Mouse (Mus musculus): ENCODE data around the gene Vwa7. TPM values are rescaled to one million over a fixed set of nuclear protein-coding genes. Genes with fewer than 3 reads are reported as not detected.
A peak's percentile ranks its signal among the peaks of the same experiment; 100 is the strongest.

Gene Vwa7
- polyA plus RNA-seq, 1 experiment from 2014 or later = 0.36 TPM

GRCm38 (mm10) chr17:35060737-35061297 lies 44.4 kb downstream of the Vwa7 start:
- ATAC-seq (ENCODE audit: low FRiP score) (no peak), DNase-seq (ENCODE audit: low spot score) (peak; percentile 31)
- peaks cover 3% of the 10 kb centered on the region; the same call in 1 of the 2 replicates for H3K4me1 ChIP-seq (replicated peaks; ENCODE audit: control insufficient read depth, insufficient read depth, low read length)
- peaks cover 8% of the 10 kb centered on the region; the same call in 1 of the 2 replicates for H3K36me3 ChIP-seq (ENCODE audit: control insufficient read depth, insufficient read depth, low read length)
- H3K27ac ChIP-seq (ENCODE audit: low read depth, low read length) = no peak overlapping the region
- WGBS = 56% methylated on average over 22 of the region's 22 CpGs
- peaks cover 6% of the 10 kb centered on the region for H3K27me3 ChIP-seq (ENCODE audit: control insufficient read depth, insufficient read depth, low read length)
- H3K4me3 ChIP-seq (ENCODE audit: low read depth, low read length) = peak overlapping the region; percentile 90
- peak overlapping the region; percentile 91 for H3K4me2 ChIP-seq (replicated peaks; ENCODE audit: low read depth, low read length)
- peak overlapping the region; percentile 96; the same call in 1 of the 2 replicates for H3K9ac ChIP-seq (ENCODE audit: low read depth, low read length)
- H3K9me3 ChIP-seq (ENCODE audit: control insufficient read depth, low read length) = no peaks in the 10 kb centered on the region

- Histone ChIP-seq H3K9me3 (ENCODE audit: control insufficient read depth, low read length) (no peaks in the 10 kb centered on the region), H3K4me3 (ENCODE audit: low read depth, low read length) (no peak overlapping the region), H3K27me3 (ENCODE audit: control insufficient read depth, insufficient read depth, low read length) (peaks cover 9% of the 10 kb centered on the region), H3K4me1 (replicated peaks; ENCODE audit: control insufficient read depth, insufficient read depth, low read length) (peaks cover 3% of the 10 kb centered on the region; the same call in 1 of the 2 replicates), H3K36me3 (ENCODE audit: control insufficient read depth, insufficient read depth, low read length) (peaks cover 8% of the 10 kb centered on the region; the same call in 1 of the 2 replicates), H3K27ac (ENCODE audit: low read depth, low read length) (no peak overlapping the region), H3K9ac (ENCODE audit: low read depth, low read length) (no peak overlapping the region), H3K4me2 (replicated peaks; ENCODE audit: low read depth, low read length) (no peak overlapping the region)
- no peak for DNase-seq (ENCODE audit: low spot score)
- WGBS = 86% methylated on average over 8 of the region's 8 CpGs
- no peak for ATAC-seq (ENCODE audit: low FRiP score)
Measured at GRCm38 (mm10) chr17:35061299-35061698, 44.9 kb downstream of the Vwa7 start.

DNA sequence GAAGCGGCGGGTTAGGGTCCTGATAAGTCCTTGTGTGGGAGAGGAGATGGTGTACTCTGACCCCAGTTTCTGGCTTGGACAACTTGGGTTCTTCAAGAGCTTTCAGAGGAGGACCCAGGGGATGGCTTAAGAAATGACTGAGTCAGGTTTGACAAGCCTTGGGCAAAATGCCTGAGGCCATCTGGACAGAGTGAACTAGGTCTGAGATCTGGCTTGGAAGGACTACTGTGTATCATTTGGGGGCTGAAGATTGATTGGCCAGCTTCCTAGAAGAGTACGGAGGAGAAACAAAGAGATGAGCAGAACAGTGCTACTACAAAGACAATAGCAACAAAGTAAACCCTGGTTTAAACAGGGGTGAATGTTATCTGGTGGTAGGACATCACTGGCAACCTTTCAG lies 47.1 kb downstream of the Vwa7 start:
- Histone ChIP-seq H3K9me3 (ENCODE audit: control insufficient read depth, low read length) (no peaks in the 10 kb centered on the region), H3K36me3 (ENCODE audit: control insufficient read depth, insufficient read depth, low read length) (peaks cover 8% of the 10 kb centered on the region; the same call in 1 of the 2 replicates), H3K4me2 (replicated peaks; ENCODE audit: low read depth, low read length) (no peak overlapping the region), H3K9ac (ENCODE audit: low read depth, low read length) (no peak overlapping the region), H3K4me3 (ENCODE audit: low read depth, low read length) (no peak overlapping the region), H3K27me3 (ENCODE audit: control insufficient read depth, insufficient read depth, low read length) (peaks cover 13% of the 10 kb centered on the region), H3K4me1 (replicated peaks; ENCODE audit: control insufficient read depth, insufficient read depth, low read length) (peaks cover 3% of the 10 kb centered on the region; the same call in 1 of the 2 replicates), H3K27ac (ENCODE audit: low read depth, low read length) (no peak overlapping the region)
- 91% methylated on average over 3 of the region's 3 CpGs for WGBS
- ATAC-seq (ENCODE audit: low FRiP score) (no peak), DNase-seq (ENCODE audit: low spot score) (no peak)

DNA sequence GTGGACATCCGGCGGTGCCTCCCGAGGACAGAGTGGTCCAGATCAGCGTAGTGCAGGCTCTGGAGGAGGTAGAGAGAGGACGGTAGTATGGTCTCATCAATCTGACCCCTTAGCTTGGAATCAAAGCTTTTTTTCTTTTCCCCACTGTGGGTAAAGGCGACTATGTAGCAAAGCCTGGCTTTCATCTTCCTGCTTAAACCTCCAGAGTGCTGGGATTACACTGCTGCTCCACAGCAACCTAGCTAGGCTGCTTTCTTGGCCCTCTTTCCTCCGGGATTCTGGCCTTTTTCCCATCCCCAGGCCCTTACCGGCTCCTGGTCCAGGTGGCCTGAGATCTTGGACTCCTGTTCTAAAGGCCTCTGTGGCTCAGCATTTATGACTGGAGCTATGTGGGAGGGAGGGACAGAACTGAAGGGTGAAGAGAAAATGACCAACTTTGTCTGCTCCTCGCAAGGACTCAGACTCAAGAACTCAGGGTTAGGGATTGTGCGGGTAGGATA lies 48.0 kb downstream of the Vwa7 start:
- Histone ChIP-seq H3K27me3 (ENCODE audit: control insufficient read depth, insufficient read depth, low read length) (peaks cover 13% of the 10 kb centered on the region), H3K36me3 (ENCODE audit: control insufficient read depth, insufficient read depth, low read length) (peaks cover 8% of the 10 kb centered on the region; the same call in 1 of the 2 replicates), H3K4me3 (ENCODE audit: low read depth, low read length) (no peak overlapping the region), H3K4me2 (replicated peaks; ENCODE audit: low read depth, low read length) (peak overlapping the region; percentile 54), H3K27ac (ENCODE audit: low read depth, low read length) (no peak overlapping the region), H3K9ac (ENCODE audit: low read depth, low read length) (no peak overlapping the region; the same call in 1 of the 2 replicates), H3K9me3 (ENCODE audit: control insufficient read depth, low read length) (no peaks in the 10 kb centered on the region), H3K4me1 (replicated peaks; ENCODE audit: control insufficient read depth, insufficient read depth, low read length) (peaks cover 3% of the 10 kb centered on the region; the same call in 1 of the 2 replicates)
- DNase-seq (ENCODE audit: low spot score) (peak; percentile 25), ATAC-seq (ENCODE audit: low FRiP score) (no peak)
- WGBS = 36% methylated on average over 10 of the region's 10 CpGs

GRCm38 (mm10) chr17:35064951-35065947 lies 48.9 kb downstream of the Vwa7 start, which contains the start of gene Ly6g6c:
Gene Ly6g6c (plus strand): TSS chr17:35065388.
- Histone ChIP-seq H3K27me3 (ENCODE audit: control insufficient read depth, insufficient read depth, low read length) (peaks cover 13% of the 10 kb centered on the region), H3K4me1 (replicated peaks; ENCODE audit: control insufficient read depth, insufficient read depth, low read length) (peaks cover 3% of the 10 kb centered on the region; the same call in 1 of the 2 replicates), H3K27ac (ENCODE audit: low read depth, low read length) (no peak within 1 kb of the TSS), H3K4me3 (ENCODE audit: low read depth, low read length) (peak within 1 kb of the TSS; percentile 29), H3K4me2 (replicated peaks; ENCODE audit: low read depth, low read length) (peak within 1 kb of the TSS; percentile 54), H3K9me3 (ENCODE audit: control insufficient read depth, low read length) (no peaks in the 10 kb centered on the region), H3K36me3 (ENCODE audit: control insufficient read depth, insufficient read depth, low read length) (peaks cover 8% of the 10 kb centered on the region; the same call in 1 of the 2 replicates), H3K9ac (ENCODE audit: low read depth, low read length) (peak within 1 kb of the TSS; percentile 24)
- WGBS = 1% methylated on average over 48 of the region's 48 CpGs
- ATAC-seq (ENCODE audit: low FRiP score) = 0 out of 2 replicates have a peak, but pooled peaks have one; percentile 45
- peak; percentile 55 for DNase-seq (ENCODE audit: low spot score)

DNA sequence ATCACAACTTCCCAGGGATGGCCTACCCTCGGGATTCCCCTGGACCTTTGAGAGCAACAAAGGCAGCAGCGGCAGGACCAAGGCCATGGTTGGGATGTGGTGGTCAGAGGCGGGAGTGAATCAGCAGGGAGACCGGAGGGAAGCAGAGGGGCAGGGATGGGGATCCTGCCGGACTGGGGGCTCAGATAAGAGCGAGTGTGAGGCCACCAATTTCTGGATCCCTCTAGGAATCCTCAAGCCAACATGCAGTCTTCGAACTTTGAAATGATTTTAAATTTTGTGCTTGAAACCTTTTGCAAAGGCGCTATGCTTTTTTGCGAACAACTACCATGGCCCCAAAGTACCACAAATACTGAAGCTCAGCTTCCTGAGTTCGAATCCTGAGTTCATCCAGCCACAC lies 49.7 kb downstream of the Vwa7 start, which contains the start of gene Mpig6b:
TSS of gene Mpig6b (minus strand) at position 101 of the 400 bp plus-strand sequence.
- DNase-seq (ENCODE audit: low spot score) = no peak
- Histone ChIP-seq H3K27ac (ENCODE audit: low read depth, low read length) (no peak within 1 kb of the TSS), H3K9me3 (ENCODE audit: control insufficient read depth, low read length) (no peaks in the 10 kb centered on the region), H3K27me3 (ENCODE audit: control insufficient read depth, insufficient read depth, low read length) (peaks cover 13% of the 10 kb centered on the region), H3K4me2 (replicated peaks; ENCODE audit: low read depth, low read length) (peak within 1 kb of the TSS; percentile 54), H3K4me1 (replicated peaks; ENCODE audit: control insufficient read depth, insufficient read depth, low read length) (peaks cover 3% of the 10 kb centered on the region; the same call in 1 of the 2 replicates), H3K4me3 (ENCODE audit: low read depth, low read length) (peak within 1 kb of the TSS; percentile 29), H3K9ac (ENCODE audit: low read depth, low read length) (peak within 1 kb of the TSS; percentile 24), H3K36me3 (ENCODE audit: control insufficient read depth, insufficient read depth, low read length) (peaks cover 6% of the 10 kb centered on the region; the same call in 1 of the 2 replicates)
- no peak for ATAC-seq (ENCODE audit: low FRiP score)
- whole genome bisulfite sequencing = 44% methylated on average over 10 of the region's 10 CpGs

DNA sequence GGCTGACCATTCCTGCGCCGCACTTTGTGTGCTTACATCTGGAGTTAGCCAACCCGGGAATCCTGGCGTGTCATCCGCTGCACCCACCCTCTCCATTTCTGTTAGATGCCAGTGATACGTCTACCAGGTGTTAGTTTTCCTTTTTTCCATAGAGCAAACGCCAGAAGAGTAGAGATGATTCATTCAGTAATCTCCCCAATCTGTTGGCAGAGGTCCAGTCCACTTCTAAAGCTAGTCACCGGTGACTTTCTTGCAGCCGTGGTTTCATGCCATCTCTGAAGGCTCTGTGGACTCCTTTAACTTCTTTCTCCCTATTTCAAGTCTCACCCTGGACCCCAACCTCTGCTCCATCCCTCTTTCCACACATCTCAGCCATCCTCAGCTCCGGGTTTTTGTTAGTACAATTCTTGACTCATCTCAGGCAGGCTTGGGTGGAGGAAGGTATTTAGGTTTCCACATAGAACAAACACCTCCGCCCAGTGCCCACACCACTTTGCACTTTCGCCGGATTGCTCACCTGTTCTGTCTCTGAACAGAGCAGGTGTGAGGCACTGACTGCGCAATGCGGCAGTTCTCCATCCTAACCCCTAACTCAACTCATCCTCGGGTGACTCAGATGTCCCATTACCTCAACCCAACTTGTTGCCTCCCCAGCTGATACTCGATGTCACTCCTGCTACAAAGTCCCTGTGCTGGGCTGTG lies 52.0 kb downstream of the Vwa7 start:
- Histone ChIP-seq H3K9ac (ENCODE audit: low read depth, low read length) (no peak overlapping the region), H3K4me2 (replicated peaks; ENCODE audit: low read depth, low read length) (no peak overlapping the region), H3K27ac (ENCODE audit: low read depth, low read length) (no peak overlapping the region), H3K36me3 (ENCODE audit: control insufficient read depth, insufficient read depth, low read length) (no peaks in the 10 kb centered on the region), H3K27me3 (ENCODE audit: control insufficient read depth, insufficient read depth, low read length) (peaks cover 13% of the 10 kb centered on the region), H3K4me1 (replicated peaks; ENCODE audit: control insufficient read depth, insufficient read depth, low read length) (peaks cover 3% of the 10 kb centered on the region; the same call in 1 of the 2 replicates), H3K9me3 (ENCODE audit: control insufficient read depth, low read length) (no peaks in the 10 kb centered on the region), H3K4me3 (ENCODE audit: low read depth, low read length) (no peak overlapping the region)
- no peak for DNase-seq (ENCODE audit: low spot score)
- WGBS = 85% methylated on average over 17 of the region's 17 CpGs
- no peak for ATAC-seq (ENCODE audit: low FRiP score)

Data from hindbrain, embryonic 11.5 days (tissue).